Mouse (Mus musculus) forebrain, embryonic 14.5 days (tissue): ENCODE measurements around the gene Gm3264. TPM values are rescaled to one million over a fixed set of nuclear protein-coding genes. Genes with fewer than 3 reads are reported as not detected.
"Not testable (repeated sequence)": the region's sequence is repeated elsewhere in the genome, so short reads cannot be mapped to it uniquely, and the experiment has no call there.

Experiments used
- ATAC-seq: fragments of 200-750 bp; cut with Nextera tagmentation; 2 replicates; pipeline ENCODE4 v1.8.0; 2017; ENCODE audit warnings: mild to moderate bottlenecking, moderate library complexity
- DNase-seq: peaks from one replicate; pipeline ENCODE4 v3.0.0-alpha.2; 2015; ENCODE audit warnings: low spot score
- H3K27ac ChIP-seq: fragments of 300-500 bp; sonication (generic); 2 replicates; pipeline ENCODE4 v1.5.1; 2014; ENCODE audit warnings: low read depth, mild to moderate bottlenecking, control low read depth, low read length, moderate library complexity
- H3K27me3 ChIP-seq: fragments of 300-500 bp; sonication (generic); replicated peaks from 2 replicates; pipeline ENCODE4 v1.6.1; 2014; ENCODE audit warnings: low read length, control low read depth, mixed read lengths; ENCODE audit not compliant: control insufficient read depth, insufficient read depth
- H3K36me3 ChIP-seq: fragments of 300-500 bp; sonication (generic); 2 replicates; pipeline ENCODE4 v1.6.1; 2014; ENCODE audit warnings: low read length, control low read depth; ENCODE audit not compliant: control insufficient read depth, insufficient read depth
- H3K4me1 ChIP-seq: fragments of 300-500 bp; sonication (generic); 2 replicates; pipeline ENCODE4 v1.6.1; 2014; ENCODE audit warnings: antibody characterized with exemption, low read length, control low read depth; ENCODE audit not compliant: control insufficient read depth, insufficient read depth
- H3K4me2 ChIP-seq: fragments of 300-500 bp; sonication (generic); 2 replicates; pipeline ENCODE4 v1.6.1; 2014; ENCODE audit warnings: mild to moderate bottlenecking, control low read depth, low read length
- H3K4me3 ChIP-seq: fragments of 300-500 bp; sonication (generic); 2 replicates; pipeline ENCODE4 v1.5.1; 2014; ENCODE audit warnings: low read depth, low read length, control low read depth
- H3K9ac ChIP-seq: fragments of 300-500 bp; sonication (generic); 2 replicates; pipeline ENCODE4 v1.6.1; 2014; ENCODE audit warnings: mild to moderate bottlenecking, low read length, control low read depth, moderate library complexity
- H3K9me3 ChIP-seq: fragments of 300-500 bp; sonication (generic); replicated peaks from 2 replicates; pipeline ENCODE4 v1.6.1; 2016; ENCODE audit warnings: low read length, control low read depth, mixed read lengths; ENCODE audit not compliant: control insufficient read depth
- WGBS: fragments of 180-500 bp; shearing (Covaris S2); extraction: QIAGEN DNeasy Blood & Tissue Kit; methylation state at CpG from one replicate; pipeline ENCODE4 v1.1.7; 2014; 5-methylcytosine and 5-hydroxymethylcytosine counted together
- polyA plus RNA-seq: library from polyadenylated mRNA; unstranded; fragments of >200 nt; fragmentation: Nextera tagmentation; extraction: Ambion mirVana; gene quantifications from 2 replicates; pipeline ENCODE4 v1.2.1, GENCODE M21; 2014

The Gm3264 gene
- polyA plus RNA-seq, result 2.4 and 3.7 TPM in 2 replicates

- not testable (repeated sequence) for H3K27ac ChIP-seq, H3K36me3 ChIP-seq, H3K27me3 ChIP-seq, ATAC-seq, H3K9me3 ChIP-seq, H3K4me1 ChIP-seq
- Histone ChIP-seq H3K4me2 (peak within 1 kb of the TSS; percentile 45), H3K4me3 (peak within 1 kb of the TSS; percentile 35), H3K9ac (peak within 1 kb of the TSS; percentile 54; the same call in 1 of the 2 replicates)
- peak; percentile 0 for DNase-seq
- WGBS, result 3% methylated on average over 29 of the region's 59 CpGs
Observed at GRCm38 (mm10) chr14:4855299-4855980, at the start of gene Gm3264. TSS of gene Gm3264 (plus strand) at chr14:4855576.

- H3K4me3 ChIP-seq, H3K27ac ChIP-seq, H3K27me3 ChIP-seq, H3K4me2 ChIP-seq, ATAC-seq, DNase-seq, H3K9ac ChIP-seq, H3K4me1 ChIP-seq, H3K36me3 ChIP-seq, H3K9me3 ChIP-seq: not testable (repeated sequence)
- 86% methylated on average over 6 of the region's 6 CpGs for WGBS
Observed at GRCm38 (mm10) chr14:4806421-4806820, 49.0 kb upstream of the Gm3264 start.

GRCm38 (mm10) chr14:4821950-4822349 is 33.4 kb upstream of the Gm3264 start:
- not testable (repeated sequence) for H3K4me2 ChIP-seq, H3K4me3 ChIP-seq, H3K9ac ChIP-seq, H3K27ac ChIP-seq, H3K4me1 ChIP-seq, H3K27me3 ChIP-seq, ATAC-seq, DNase-seq, H3K36me3 ChIP-seq, H3K9me3 ChIP-seq
- whole genome bisulfite sequencing, result 100% methylated on average over 3 of the region's 7 CpGs

GRCm38 (mm10) chr14:4837806-4838205 is 17.6 kb upstream of the Gm3264 start, which contains the start of gene Gm3269:
TSS of gene Gm3269 (plus strand) at chr14:4838106.
- no CpG with 5 or more reads among the region's 4 CpGs for WGBS
- H3K4me1 ChIP-seq, H3K4me2 ChIP-seq, H3K9me3 ChIP-seq, DNase-seq, H3K4me3 ChIP-seq, ATAC-seq, H3K27ac ChIP-seq, H3K36me3 ChIP-seq, H3K27me3 ChIP-seq, H3K9ac ChIP-seq: not testable (repeated sequence)

- 67% methylated on average over 1 of the region's 3 CpGs for WGBS
- not testable (repeated sequence) for ATAC-seq
Observed at GRCm38 (mm10) chr14:4892116-4892515, 36.7 kb downstream of the Gm3264 start, which contains the start of gene Gm3278. TSS of gene Gm3278 (plus strand) at chr14:4892416.

More at GRCm38 (mm10) chr14:4892116-4892515, 36.7 kb downstream of the Gm3264 start, which contains the start of gene Gm3278:
- H3K4me1 ChIP-seq, DNase-seq, H3K36me3 ChIP-seq, H3K4me3 ChIP-seq, H3K9me3 ChIP-seq, H3K4me2 ChIP-seq, H3K9ac ChIP-seq, H3K27me3 ChIP-seq, H3K27ac ChIP-seq: not testable (repeated sequence)

Other genes starting within 250 kb of the Gm3264 start
- not detected in 2 replicates for gene Gm8159, start 223.2 kb upstream of the Gm3264 start, polyA plus RNA-seq
- 0.67 and 0.69 TPM in 2 replicates for gene Gm3239, start 191.4 kb upstream of the Gm3264 start, polyA plus RNA-seq
- not detected in 2 replicates for gene Gm7876, start 146.3 kb upstream of the Gm3264 start, polyA plus RNA-seq
- 1.8 and 2.0 TPM in 2 replicates for gene Gm3252, start 128.8 kb upstream of the Gm3264 start, polyA plus RNA-seq
- not detected in 2 replicates for gene Gm9602, start 79.2 kb upstream of the Gm3264 start, polyA plus RNA-seq
- not detected in 2 replicates for gene Gm3269, start 17.5 kb upstream of the Gm3264 start, polyA plus RNA-seq
- 0.15 TPM in 1 of 2 replicates, not detected in the other for gene Gm3278, start 36.8 kb downstream of the Gm3264 start, polyA plus RNA-seq
- gene Gm8297, start 128.4 kb downstream of the Gm3264 start, polyA plus RNA-seq, result not detected in 2 replicates
- gene Gm3298, start 160.3 kb downstream of the Gm3264 start, polyA plus RNA-seq, result not detected in 2 replicates
- gene 4930555G01Rik, start 195.1 kb downstream of the Gm3264 start, polyA plus RNA-seq, result not detected in 2 replicates
- gene Gm8281, start 215.5 kb downstream of the Gm3264 start, polyA plus RNA-seq, result 8.2 and 9.9 TPM in 2 replicates